Mouse (Mus musculus) liver, embryonic 15.5 days (tissue): ENCODE measurements around the gene Ttn. TPM values are rescaled to one million over a fixed set of nuclear protein-coding genes. Genes with fewer than 3 reads are reported as not detected.

Experiments
- ATAC-seq: fragments of 200-750 bp; cut with Nextera tagmentation; 2 replicates; pipeline ENCODE4 v1.8.0; 2017; ENCODE audit warnings: moderate number of reproducible peaks, mild to moderate bottlenecking, moderate library complexity; ENCODE audit not compliant: insufficient read depth
- H3K27ac ChIP-seq: fragments of 300-500 bp; sonication (generic); replicated peaks from 2 replicates; pipeline ENCODE4 v1.5.1; 2015; ENCODE audit warnings: mild to moderate bottlenecking, inconsistent platforms
- H3K27me3 ChIP-seq: fragments of 300-500 bp; sonication (generic); 2 replicates; pipeline ENCODE4 v1.6.1; 2015; ENCODE audit warnings: mild to moderate bottlenecking, inconsistent platforms
- H3K36me3 ChIP-seq: fragments of 300-500 bp; sonication (generic); replicated peaks from 2 replicates; pipeline ENCODE4 v1.6.1; 2015; ENCODE audit warnings: moderate library complexity, mild to moderate bottlenecking, inconsistent platforms
- H3K4me1 ChIP-seq: fragments of 300-500 bp; sonication (generic); replicated peaks from 2 replicates; pipeline ENCODE4 v1.6.1; 2015; ENCODE audit warnings: inconsistent platforms
- H3K4me2 ChIP-seq: fragments of 300-500 bp; sonication (generic); 2 replicates; pipeline ENCODE4 v1.6.1; 2015; ENCODE audit warnings: moderate library complexity, mild to moderate bottlenecking, inconsistent platforms
- H3K4me3 ChIP-seq: fragments of 300-500 bp; sonication (generic); replicated peaks from 2 replicates; pipeline ENCODE4 v1.5.1; 2015; ENCODE audit warnings: mild to moderate bottlenecking, inconsistent platforms
- H3K9ac ChIP-seq: fragments of 300-500 bp; sonication (generic); 2 replicates; pipeline ENCODE4 v1.6.1; 2015; ENCODE audit warnings: moderate library complexity, mild to moderate bottlenecking, inconsistent platforms
- H3K9me3 ChIP-seq: fragments of 300-500 bp; sonication (generic); replicated peaks from 2 replicates; pipeline ENCODE4 v1.6.1; 2016; ENCODE audit warnings: inconsistent platforms
- WGBS: fragments of 180-500 bp; shearing (Covaris S2); methylation state at CpG from one replicate; pipeline ENCODE4 v1.1.7; 2015; ENCODE audit warnings: mixed read lengths; ENCODE audit not compliant: insufficient replicate concordance; 5-methylcytosine and 5-hydroxymethylcytosine counted together
- polyA plus RNA-seq: library from polyadenylated mRNA; unstranded; fragments of >200 nt; fragmentation: Nextera tagmentation; extraction: Ambion mirVana; gene quantifications from 2 replicates; pipeline ENCODE4 v1.2.1, GENCODE M21; 2015

Ttn gene
- polyA plus RNA-seq, 1 experiment from 2014 or later = 6.5 TPM

DNA sequence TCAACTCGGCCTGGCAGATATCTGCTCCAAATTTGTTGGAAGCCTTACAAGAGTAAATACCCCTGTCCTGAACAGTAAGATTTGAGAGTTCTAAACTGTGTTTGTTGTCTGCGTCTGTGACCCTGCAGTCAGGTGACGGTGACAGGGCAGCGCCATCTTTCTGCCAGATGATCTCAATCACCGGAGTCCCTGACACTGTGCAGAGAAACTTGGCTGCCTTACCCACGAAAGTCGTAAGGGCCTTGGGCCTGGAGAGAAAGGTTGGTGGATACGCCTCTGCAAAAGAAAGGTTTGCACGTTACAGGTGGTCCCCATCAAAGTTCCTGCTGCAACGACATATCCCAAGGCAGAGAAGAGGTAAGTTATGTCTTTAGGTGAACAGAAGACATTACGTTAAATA is 79.0 kb downstream of the Ttn start:
- no peaks in the 10 kb centered on the region for H3K9me3 ChIP-seq
- WGBS = 75% methylated on average over 11 of the region's 11 CpGs
- no peak overlapping the region for H3K27ac ChIP-seq
- no peaks in the 10 kb centered on the region for H3K36me3 ChIP-seq
- no peaks in the 10 kb centered on the region for H3K4me1 ChIP-seq
- H3K27me3 ChIP-seq = no peaks in the 10 kb centered on the region
- H3K4me3 ChIP-seq = no peak overlapping the region
- H3K4me2 ChIP-seq = no peak overlapping the region
- no peak overlapping the region for H3K9ac ChIP-seq
- no peak for ATAC-seq

DNA sequence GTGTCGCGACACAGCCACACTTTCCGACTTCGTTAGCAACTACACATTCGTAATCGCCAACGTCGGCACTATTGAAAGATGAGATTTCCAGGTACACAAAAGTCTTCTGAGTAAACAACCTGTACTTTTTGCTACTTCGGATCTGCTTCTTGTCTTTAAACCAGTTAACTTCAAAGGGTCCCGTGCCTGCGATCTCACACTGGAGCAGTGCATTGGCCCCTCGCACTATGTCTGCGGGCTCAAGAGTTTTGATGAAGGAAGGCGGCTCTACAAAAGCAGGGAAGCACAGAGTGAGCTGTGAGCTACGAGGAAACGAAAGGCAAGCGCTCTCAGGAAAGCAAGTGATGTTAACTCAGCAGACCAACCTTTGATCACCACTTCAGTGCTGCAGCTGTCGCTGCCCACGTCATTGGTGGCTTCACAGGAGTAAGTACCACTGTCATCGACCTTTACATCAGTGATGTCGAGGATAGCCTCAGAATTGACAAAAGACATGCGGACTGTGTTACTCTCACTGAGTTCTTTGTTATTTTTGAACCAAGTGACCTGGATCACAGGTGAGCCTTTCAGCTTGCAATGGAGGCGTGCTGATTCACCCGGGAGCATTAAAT is 80.8 kb downstream of the Ttn start:
- Histone ChIP-seq H3K27ac (no peak overlapping the region), H3K9ac (no peak overlapping the region), H3K4me3 (no peak overlapping the region), H3K9me3 (no peaks in the 10 kb centered on the region), H3K4me1 (no peaks in the 10 kb centered on the region), H3K4me2 (no peak overlapping the region), H3K27me3 (no peaks in the 10 kb centered on the region), H3K36me3 (no peaks in the 10 kb centered on the region)
- no peak for ATAC-seq
- WGBS = 74% methylated on average over 24 of the region's 24 CpGs

DNA sequence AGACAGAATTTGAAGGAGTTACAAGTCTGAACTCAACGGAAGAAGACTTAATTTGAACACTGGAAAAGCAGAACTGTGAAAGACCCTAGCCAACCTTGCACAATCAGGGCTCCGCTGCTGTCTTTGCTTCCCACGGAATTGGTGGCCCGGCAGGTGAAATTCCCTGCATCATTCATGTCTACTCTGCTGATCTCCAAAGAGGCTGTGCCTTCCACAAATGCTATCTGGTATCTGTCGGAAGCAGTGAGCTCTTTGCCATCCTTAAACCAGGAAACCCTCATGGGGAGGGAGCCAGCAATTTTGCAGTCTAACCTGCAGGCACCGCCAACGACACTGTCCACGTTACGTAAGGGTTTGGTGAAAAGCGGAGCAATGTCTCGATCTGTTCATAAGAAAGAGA is 82.5 kb downstream of the Ttn start:
- 73% methylated on average over 11 of the region's 11 CpGs for WGBS
- no peaks in the 10 kb centered on the region for H3K9me3 ChIP-seq

GRCm38 (mm10) chr2:76896990-76897389 is 85.4 kb downstream of the Ttn start:
- no peak overlapping the region for H3K4me2 ChIP-seq
- no peak overlapping the region for H3K9ac ChIP-seq
- no peaks in the 10 kb centered on the region for H3K9me3 ChIP-seq
- H3K4me3 ChIP-seq = no peak overlapping the region
- H3K4me1 ChIP-seq = no peaks in the 10 kb centered on the region
- 62% methylated on average over 8 of the region's 8 CpGs for WGBS
- ATAC-seq = no peak
- H3K27me3 ChIP-seq = no peaks in the 10 kb centered on the region
- no peaks in the 10 kb centered on the region for H3K36me3 ChIP-seq
- no peak overlapping the region for H3K27ac ChIP-seq

More for the DNA sequence above, 82.5 kb downstream of the Ttn start:
- no peaks in the 10 kb centered on the region for H3K36me3 ChIP-seq
- no peak overlapping the region for H3K27ac ChIP-seq
- no peak overlapping the region for H3K4me2 ChIP-seq
- H3K4me3 ChIP-seq = no peak overlapping the region
- H3K27me3 ChIP-seq = no peaks in the 10 kb centered on the region
- H3K4me1 ChIP-seq = no peaks in the 10 kb centered on the region
- ATAC-seq = no peak
- H3K9ac ChIP-seq = no peak overlapping the region

DNA sequence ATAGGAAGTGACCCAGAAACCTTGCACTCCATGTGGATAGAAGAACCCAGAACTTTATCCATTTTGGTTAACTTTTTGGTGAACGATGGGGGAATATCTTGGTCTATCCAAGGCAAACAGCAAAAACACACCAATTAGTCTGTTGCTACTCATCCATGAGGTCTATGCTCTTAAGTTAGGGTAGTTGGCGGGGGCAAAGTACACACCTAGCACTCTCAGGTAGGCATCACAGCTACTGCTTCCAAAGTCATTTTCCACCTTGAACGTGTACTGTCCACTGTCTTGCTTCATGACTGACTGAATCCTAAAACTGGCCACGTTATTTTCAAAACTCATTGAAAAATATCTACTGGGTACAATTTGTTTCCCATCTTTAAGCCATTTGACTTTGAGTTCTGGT is 87.0 kb downstream of the Ttn start:
- ATAC-seq = no peak
- no peak overlapping the region for H3K4me3 ChIP-seq
- 64% methylated on average over 4 of the region's 4 CpGs for WGBS
- no peaks in the 10 kb centered on the region for H3K9me3 ChIP-seq
- H3K36me3 ChIP-seq = no peaks in the 10 kb centered on the region
- no peaks in the 10 kb centered on the region for H3K4me1 ChIP-seq
- H3K27me3 ChIP-seq = no peaks in the 10 kb centered on the region
- H3K9ac ChIP-seq = no peak overlapping the region
- H3K27ac ChIP-seq = no peak overlapping the region
- no peak overlapping the region for H3K4me2 ChIP-seq

GRCm38 (mm10) chr2:76888721-76889120 is 93.6 kb downstream of the Ttn start:
- Histone ChIP-seq H3K4me1 (no peaks in the 10 kb centered on the region), H3K27me3 (no peaks in the 10 kb centered on the region), H3K9ac (no peak overlapping the region), H3K4me2 (no peak overlapping the region), H3K4me3 (no peak overlapping the region), H3K9me3 (no peaks in the 10 kb centered on the region), H3K36me3 (no peaks in the 10 kb centered on the region), H3K27ac (no peak overlapping the region)
- ATAC-seq = no peak
- 57% methylated on average over 7 of the region's 7 CpGs for WGBS

GRCm38 (mm10) chr2:76885855-76886254 is 96.5 kb downstream of the Ttn start:
- no peak overlapping the region for H3K4me3 ChIP-seq
- WGBS = 73% methylated on average over 13 of the region's 13 CpGs
- no peaks in the 10 kb centered on the region for H3K4me1 ChIP-seq
- no peak for ATAC-seq
- H3K36me3 ChIP-seq = no peaks in the 10 kb centered on the region
- H3K9me3 ChIP-seq = no peaks in the 10 kb centered on the region
- no peak overlapping the region for H3K4me2 ChIP-seq
- no peaks in the 10 kb centered on the region for H3K27me3 ChIP-seq
- H3K27ac ChIP-seq = no peak overlapping the region
- H3K9ac ChIP-seq = no peak overlapping the region

- H3K36me3 ChIP-seq = no peaks in the 10 kb centered on the region
- WGBS = 73% methylated on average over 12 of the region's 12 CpGs
- no peaks in the 10 kb centered on the region for H3K27me3 ChIP-seq
- no peak overlapping the region for H3K4me2 ChIP-seq
- no peak overlapping the region for H3K9ac ChIP-seq
- H3K4me3 ChIP-seq = no peak overlapping the region
- H3K4me1 ChIP-seq = no peaks in the 10 kb centered on the region
- no peak for ATAC-seq
- no peaks in the 10 kb centered on the region for H3K9me3 ChIP-seq
- H3K27ac ChIP-seq = no peak overlapping the region
Observed at GRCm38 (mm10) chr2:76881406-76881805, 100.9 kb downstream of the Ttn start.

GRCm38 (mm10) chr2:76875587-76875986 is 106.8 kb downstream of the Ttn start:
- ATAC-seq = no peak
- 73% methylated on average over 12 of the region's 12 CpGs for WGBS
- no peaks in the 10 kb centered on the region for H3K4me1 ChIP-seq

GRCm38 (mm10) chr2:76866928-76867327 is 115.4 kb downstream of the Ttn start:
- no peak overlapping the region for H3K9ac ChIP-seq
- no peaks in the 10 kb centered on the region for H3K4me1 ChIP-seq
- no peak overlapping the region for H3K4me2 ChIP-seq
- 10% methylated on average over 4 of the region's 4 CpGs for WGBS
- ATAC-seq = no peak
- no peaks in the 10 kb centered on the region for H3K36me3 ChIP-seq
- no peak overlapping the region for H3K4me3 ChIP-seq
- H3K9me3 ChIP-seq = no peaks in the 10 kb centered on the region
- H3K27ac ChIP-seq = no peak overlapping the region
- no peaks in the 10 kb centered on the region for H3K27me3 ChIP-seq

More at GRCm38 (mm10) chr2:76875587-76875986, 106.8 kb downstream of the Ttn start:
- no peak overlapping the region for H3K9ac ChIP-seq
- no peak overlapping the region for H3K4me2 ChIP-seq
- H3K27me3 ChIP-seq = no peaks in the 10 kb centered on the region
- no peaks in the 10 kb centered on the region for H3K36me3 ChIP-seq
- H3K27ac ChIP-seq = no peak overlapping the region
- no peak overlapping the region for H3K4me3 ChIP-seq
- no peaks in the 10 kb centered on the region for H3K9me3 ChIP-seq

- no peak for ATAC-seq
- Histone ChIP-seq H3K4me1 (no peaks in the 10 kb centered on the region), H3K4me3 (no peak overlapping the region), H3K4me2 (no peak overlapping the region), H3K9me3 (no peaks in the 10 kb centered on the region), H3K27ac (no peak overlapping the region), H3K9ac (no peak overlapping the region), H3K36me3 (no peaks in the 10 kb centered on the region), H3K27me3 (no peaks in the 10 kb centered on the region)
- 65% methylated on average over 2 of the region's 2 CpGs for WGBS
Observed at GRCm38 (mm10) chr2:76865497-76865896, 116.8 kb downstream of the Ttn start.

- Histone ChIP-seq H3K4me1 (no peaks in the 10 kb centered on the region), H3K27me3 (no peaks in the 10 kb centered on the region), H3K9me3 (no peaks in the 10 kb centered on the region), H3K4me2 (no peak overlapping the region), H3K4me3 (no peak overlapping the region), H3K9ac (no peak overlapping the region), H3K36me3 (no peaks in the 10 kb centered on the region), H3K27ac (no peak overlapping the region)
- no peak for ATAC-seq
Observed at GRCm38 (mm10) chr2:76861327-76861726, 121.0 kb downstream of the Ttn start.
